Mouse (Mus musculus) heart, embryonic 14.5 days (tissue): Measurements from ENCODE around the gene Kcne2. TPM values are rescaled to one million over a fixed set of nuclear protein-coding genes. Genes with fewer than 3 reads are reported as not detected.
A peak's percentile ranks its signal among the peaks of the same experiment; 100 is the strongest.

Experiments
- ATAC-seq: fragments of 200-750 bp; cut with Nextera tagmentation; 2 replicates; pipeline ENCODE4 v1.8.0; 2017; ENCODE audit warnings: low read depth, moderate TSS enrichment; ENCODE audit not compliant: insufficient number of reproducible peaks, insufficient read depth, low FRiP score
- H3K27ac ChIP-seq, 2 experiments: fragments of 200-500 bp in 1 of 2; fragments of 300-500 bp in 1 of 2; sonication (generic) in 1 of 2; replicated peaks in 1 of 2; 2 replicates each; pipeline ENCODE4 v1.5.1; 2012 to 2014; ENCODE audit warnings: low read depth in 2 of 2, low read length in 2 of 2, control low read depth in 1 of 2, mild to moderate bottlenecking in 1 of 2, mixed read lengths in 1 of 2; ENCODE audit not compliant: control insufficient read depth in 1 of 2, insufficient read depth in 1 of 2
- H3K27me3 ChIP-seq: fragments of 300-500 bp; sonication (generic); 2 replicates; pipeline ENCODE4 v1.6.1; 2014; ENCODE audit warnings: mild to moderate bottlenecking, low read length, control low read depth; ENCODE audit not compliant: control insufficient read depth, insufficient read depth
- H3K36me3 ChIP-seq: fragments of 300-500 bp; sonication (generic); 2 replicates; pipeline ENCODE4 v1.6.1; 2014; ENCODE audit warnings: mild to moderate bottlenecking, control low read depth, low read length, mixed read lengths; ENCODE audit not compliant: control insufficient read depth, insufficient read depth
- H3K4me1 ChIP-seq, 2 experiments: fragments of 200-500 bp in 1 of 2; fragments of 300-500 bp in 1 of 2; sonication (generic) in 1 of 2; 2 replicates each; pipeline ENCODE4 v1.6.1; 2012 to 2014; ENCODE audit warnings: low read length in 2 of 2, control low read depth in 1 of 2, mixed read lengths in 1 of 2; ENCODE audit not compliant: control insufficient read depth in 2 of 2, insufficient read depth in 2 of 2
- H3K4me2 ChIP-seq: fragments of 300-500 bp; sonication (generic); 2 replicates; pipeline ENCODE4 v1.6.1; 2014; ENCODE audit warnings: mild to moderate bottlenecking, low read length
- H3K4me3 ChIP-seq, 2 experiments: fragments of 200-500 bp in 1 of 2; fragments of 300-500 bp in 1 of 2; sonication (generic) in 1 of 2; 2 replicates each; pipeline ENCODE4 v1.5.1; 2012 to 2014; ENCODE audit warnings: low read length in 2 of 2, mild to moderate bottlenecking in 2 of 2, control low read depth in 1 of 2, low read depth in 1 of 2, moderate library complexity in 1 of 2; ENCODE audit not compliant: control insufficient read depth in 1 of 2, insufficient read depth in 1 of 2
- H3K9ac ChIP-seq: fragments of 300-500 bp; sonication (generic); 2 replicates; pipeline ENCODE4 v1.6.1; 2014; ENCODE audit warnings: mild to moderate bottlenecking, low read length
- H3K9me3 ChIP-seq: fragments of 300-500 bp; sonication (generic); 2 replicates; pipeline ENCODE4 v1.6.1; 2016; ENCODE audit warnings: low read length, control low read depth; ENCODE audit not compliant: control insufficient read depth
- WGBS: fragments of 180-500 bp; shearing (Covaris S2); extraction: QIAGEN DNeasy Blood & Tissue Kit; methylation state at CpG from one replicate; pipeline ENCODE4 v1.1.7; 2014; 5-methylcytosine and 5-hydroxymethylcytosine counted together
- polyA plus RNA-seq: library from polyadenylated mRNA; unstranded; fragments of >200 nt; fragmentation: Nextera tagmentation; extraction: Ambion mirVana; gene quantifications from 2 replicates; pipeline ENCODE4 v1.2.1, GENCODE M21; 2014

The Kcne2 gene
- polyA plus RNA-seq, 1 experiment from 2014 or later = 1.1 TPM

DNA sequence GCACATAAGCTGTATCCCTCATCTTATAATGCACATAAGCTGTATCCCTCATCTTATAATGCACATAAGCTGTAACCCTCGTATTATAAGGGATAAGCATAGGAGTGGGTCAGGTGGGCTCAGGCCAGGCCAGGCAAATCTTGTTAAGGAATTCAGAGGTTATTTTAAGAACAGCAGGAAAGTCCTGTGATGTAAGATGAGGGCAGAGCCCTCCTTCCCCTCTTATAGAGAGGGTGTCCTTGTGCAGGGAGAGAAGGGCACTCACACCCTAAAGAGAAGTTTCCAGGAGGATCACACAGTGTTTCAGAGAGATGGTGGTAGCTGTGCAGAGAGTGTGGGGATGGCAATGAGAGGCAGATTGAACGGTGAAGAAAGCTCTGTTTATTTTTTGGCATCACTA is 3.1 kb downstream of the Kcne2 start:
- Histone ChIP-seq H3K4me1 (peaks cover 5 to 11% of the 10 kb centered on the region in 2 experiments; a peak in 3 of 4 replicates), H3K4me3 (no peak overlapping the region), H3K9ac (0 out of 2 replicates have a peak overlapping the region, but pooled peaks have one; percentile 21), H3K9me3 (no peaks in the 10 kb centered on the region), H3K27ac (peak overlapping the region; percentile 38 to 60), H3K27me3 (no peaks in the 10 kb centered on the region), H3K4me2 (peak overlapping the region; percentile 21; the same call in 1 of the 2 replicates), H3K36me3 (no peaks in the 10 kb centered on the region)
- ATAC-seq = no peak
- WGBS = 25% methylated on average over 2 of the region's 2 CpGs

DNA sequence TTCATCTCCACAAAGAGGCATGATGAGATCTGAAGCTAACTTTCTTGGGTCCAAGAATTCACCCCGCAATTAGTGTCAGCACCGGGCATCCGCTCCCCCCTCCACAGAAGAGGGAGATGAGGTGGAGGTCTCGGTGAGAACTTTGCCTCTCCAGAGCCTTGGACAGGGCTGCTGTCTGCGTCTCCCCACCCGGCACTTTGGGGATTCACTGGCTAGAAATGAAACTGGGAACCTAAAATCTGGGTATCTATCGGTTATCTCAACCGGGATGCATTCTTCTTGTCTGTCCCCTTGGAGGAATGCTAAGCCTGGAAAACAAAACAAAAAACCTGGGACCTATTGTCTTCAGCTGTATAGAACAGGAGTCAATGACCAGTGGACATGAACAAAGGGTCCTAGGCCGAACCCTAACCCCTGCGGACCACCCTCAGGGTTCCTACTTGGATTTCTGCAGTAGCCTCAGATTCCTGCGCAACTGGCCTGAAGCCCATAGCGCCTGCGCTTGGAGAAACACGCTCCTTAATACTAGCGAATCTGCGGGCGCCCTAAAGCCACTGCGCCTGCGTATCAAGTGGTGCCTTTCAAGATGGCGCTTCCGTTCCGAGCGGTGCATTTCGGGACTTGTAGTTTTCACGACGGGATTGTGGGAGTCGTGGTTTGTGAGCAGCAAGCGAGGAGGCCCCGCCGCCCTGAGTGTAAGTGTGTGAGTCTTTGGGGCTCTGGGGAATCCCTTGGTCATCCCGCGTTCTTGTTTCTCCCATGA is 8.6 kb downstream of the Kcne2 start, which contains the start of gene Smim11:
TSS of gene Smim11 (plus strand) at position 638 of the 763 bp plus-strand sequence.
- no peaks in the 10 kb centered on the region for H3K9me3 ChIP-seq
- peaks cover 17 to 21% of the 10 kb centered on the region in 2 experiments for H3K4me1 ChIP-seq
- WGBS = 6% methylated on average over 32 of the region's 32 CpGs
- peak within 1 kb of the TSS; percentile 81 to 86 for H3K27ac ChIP-seq
- H3K4me3 ChIP-seq = peak within 1 kb of the TSS; percentile 71 to 92
- ATAC-seq = peak; percentile 86
- peaks cover 9% of the 10 kb centered on the region for H3K36me3 ChIP-seq
- peak within 1 kb of the TSS; percentile 86 for H3K4me2 ChIP-seq
- no peaks in the 10 kb centered on the region for H3K27me3 ChIP-seq
- H3K9ac ChIP-seq = peak within 1 kb of the TSS; percentile 89

- H3K27ac ChIP-seq = peak overlapping the region; percentile 81 to 82
- H3K9ac ChIP-seq = peak overlapping the region; percentile 89
- no peaks in the 10 kb centered on the region for H3K27me3 ChIP-seq
- H3K36me3 ChIP-seq = peaks cover 15% of the 10 kb centered on the region
- no peaks in the 10 kb centered on the region for H3K9me3 ChIP-seq
- peaks cover 17 to 21% of the 10 kb centered on the region in 2 experiments for H3K4me1 ChIP-seq
- ATAC-seq = peak; percentile 46
- peak overlapping the region; percentile 71 to 92 for H3K4me3 ChIP-seq
- 2% methylated on average over 12 of the region's 12 CpGs for WGBS
- peak overlapping the region; percentile 86 for H3K4me2 ChIP-seq
Measured at GRCm38 (mm10) chr16:92301412-92301806, 9.2 kb downstream of the Kcne2 start.

- peaks cover 17 to 21% of the 10 kb centered on the region in 2 experiments for H3K4me1 ChIP-seq
- no peak for ATAC-seq
- 34% methylated on average over 5 of the region's 5 CpGs for WGBS
- H3K27ac ChIP-seq = peak overlapping the region; percentile 81 to 82
- H3K4me2 ChIP-seq = peak overlapping the region; percentile 86
- peak overlapping the region; percentile 89 for H3K9ac ChIP-seq
- H3K9me3 ChIP-seq = no peaks in the 10 kb centered on the region
- peaks cover 21% of the 10 kb centered on the region for H3K36me3 ChIP-seq
- no peaks in the 10 kb centered on the region for H3K27me3 ChIP-seq
- H3K4me3 ChIP-seq = peak overlapping the region; percentile 71 to 92
Measured at GRCm38 (mm10) chr16:92301989-92302388, 9.8 kb downstream of the Kcne2 start.

DNA sequence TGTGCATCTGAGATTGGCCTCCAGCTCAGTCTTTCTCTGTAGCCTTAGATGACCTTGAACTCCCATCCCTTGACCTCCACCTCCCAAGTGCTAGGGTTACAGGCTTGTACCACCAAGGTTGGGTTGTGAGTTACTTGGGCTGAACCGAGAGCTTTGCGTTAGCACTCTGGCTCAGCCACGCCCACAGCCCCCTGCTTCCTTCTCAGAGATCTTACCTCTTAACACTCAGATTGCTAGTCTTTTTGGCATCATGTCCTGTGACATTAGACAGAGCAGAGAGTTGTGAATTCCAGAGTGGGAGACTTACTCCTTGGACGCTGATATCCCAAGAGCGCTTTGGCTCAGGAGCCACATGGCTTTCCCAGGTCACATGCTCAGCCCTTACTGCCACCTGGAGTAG is 10.3 kb downstream of the Kcne2 start:
- peak overlapping the region; percentile 86 for H3K4me2 ChIP-seq
- H3K4me1 ChIP-seq = peaks cover 17 to 21% of the 10 kb centered on the region in 2 experiments
- peak overlapping the region; percentile 89 for H3K9ac ChIP-seq
- H3K27me3 ChIP-seq = no peaks in the 10 kb centered on the region
- WGBS = 27% methylated on average over 5 of the region's 5 CpGs
- H3K9me3 ChIP-seq = no peaks in the 10 kb centered on the region
- peak overlapping the region; percentile 81 to 82 for H3K27ac ChIP-seq
- peaks cover 26% of the 10 kb centered on the region for H3K36me3 ChIP-seq
- peak overlapping the region; percentile 71 to 92; a peak in 2 of 4 replicates for H3K4me3 ChIP-seq
- no peak for ATAC-seq

GRCm38 (mm10) chr16:92305519-92305918 is 13.3 kb downstream of the Kcne2 start:
- no peak overlapping the region for H3K9ac ChIP-seq
- WGBS = 94% methylated on average over 2 of the region's 2 CpGs

DNA sequence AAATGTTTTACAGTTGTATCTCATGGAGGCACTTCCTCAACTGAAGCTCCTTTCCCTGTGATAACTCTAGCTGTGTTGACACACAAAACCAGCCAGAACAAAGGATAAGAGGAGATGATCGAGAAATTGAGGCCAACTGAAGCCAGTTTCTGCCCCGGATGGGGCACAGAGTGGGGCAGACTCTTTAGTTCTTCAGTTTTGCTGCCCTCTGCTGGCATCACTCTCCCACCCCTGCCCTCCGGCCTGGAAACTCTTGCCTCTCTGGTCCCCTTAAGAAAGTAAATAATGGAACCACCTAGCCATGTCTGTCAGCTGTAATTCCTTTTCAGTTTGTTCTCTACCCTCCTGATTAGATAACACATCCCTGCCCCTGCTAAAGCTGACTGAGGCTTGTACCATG is 15.8 kb downstream of the Kcne2 start:
- H3K27me3 ChIP-seq = no peaks in the 10 kb centered on the region
- no peak overlapping the region for H3K4me2 ChIP-seq
- no peaks in the 10 kb centered on the region for H3K9me3 ChIP-seq
- no peak overlapping the region for H3K4me3 ChIP-seq
- no peak overlapping the region for H3K27ac ChIP-seq
- peaks cover under 1 to 4% of the 10 kb centered on the region in 2 experiments; a peak in 3 of 4 replicates for H3K4me1 ChIP-seq
- H3K9ac ChIP-seq = no peak overlapping the region
- ATAC-seq = no peak
- peaks cover 76% of the 10 kb centered on the region for H3K36me3 ChIP-seq
- 70% methylated on average over 3 of the region's 3 CpGs for WGBS

More at GRCm38 (mm10) chr16:92305519-92305918, 13.3 kb downstream of the Kcne2 start:
- Histone ChIP-seq H3K27ac (no peak overlapping the region), H3K4me2 (no peak overlapping the region), H3K27me3 (no peaks in the 10 kb centered on the region), H3K36me3 (peaks cover 52% of the 10 kb centered on the region), H3K9me3 (no peaks in the 10 kb centered on the region), H3K4me1 (peaks cover 16 to 19% of the 10 kb centered on the region in 2 experiments), H3K4me3 (no peak overlapping the region)
- no peak for ATAC-seq
